Comparison of ENCODE assay signal across 12 mouse cellular contexts in the genomic region with DNA sequence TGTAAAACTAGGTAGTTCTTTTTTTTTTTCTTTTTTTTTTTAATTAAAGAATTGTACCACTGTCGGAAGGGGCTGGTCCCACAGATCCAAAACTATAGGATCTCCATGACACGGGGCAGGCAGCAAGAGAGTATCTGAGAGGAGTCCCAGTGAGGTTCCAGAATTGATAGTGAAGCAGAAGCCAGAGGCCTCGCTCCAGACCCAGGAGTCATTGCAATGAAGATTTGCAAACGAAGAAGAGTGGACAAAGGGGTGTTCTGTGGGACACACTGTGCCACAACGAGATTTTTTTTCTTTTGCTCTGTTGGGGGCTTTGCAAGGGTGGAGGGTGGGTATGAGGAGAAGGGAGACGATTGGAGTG. TPM values are rescaled to one million over a fixed set of nuclear protein-coding genes. Genes with fewer than 3 reads are reported as not detected.
DNase-seq lines count a peak whose midpoint lies in the region; ATAC-seq and TF ChIP-seq lines count a peak whose summit lies in the region.
"Had no signal": no experiment of that assay in that cellular context is flagged by ENCODE, and none has a peak within 500 bp of the region (broad histone marks: within the 10 kb centered on the region; RNA-seq: fewer than 3 reads in every experiment).

No protein-coding gene starts in this region.

- no peak for TF ChIP-seq CTCF in liver, postnatal 0 days (IDR thresholded peaks at IDR 0.05; ENCODE audit: low read depth)

- no peak overlapping the region for H3K9ac ChIP-seq in heart, embryonic 12.5 days
- no peak overlapping the region for H3K9ac ChIP-seq in midbrain, embryonic 11.5 days (ENCODE audit: low read length)
- H3K9ac ChIP-seq in midbrain, embryonic 15.5 days = no peak overlapping the region
- H3K9ac ChIP-seq in liver, postnatal 0 days (replicated peaks) = peak overlapping the region; percentile 35; the same call in 1 of the 2 replicates
- H3K9ac ChIP-seq: embryonic facial prominence, embryonic 13.5 days; hindbrain, embryonic 13.5 days; limb, embryonic 13.5 days had no signal

- H3K4me3 ChIP-seq in heart, embryonic 12.5 days = no peak overlapping the region
- no peak overlapping the region for H3K4me3 ChIP-seq in midbrain, embryonic 11.5 days (ENCODE audit: low read depth, low read length)
- no peak overlapping the region for H3K4me3 ChIP-seq in midbrain, embryonic 15.5 days
- no peak overlapping the region for H3K4me3 ChIP-seq in liver, postnatal 0 days (ENCODE audit: low read depth, low read length)
- H3K4me3 ChIP-seq: embryonic facial prominence, embryonic 13.5 days; hindbrain, embryonic 13.5 days; limb, embryonic 13.5 days had no signal

- 32% methylated on average over 6 of the region's 6 CpGs for WGBS in heart, embryonic 12.5 days
- WGBS in midbrain, embryonic 11.5 days = 73% methylated on average over 6 of the region's 6 CpGs
- 58% methylated on average over 6 of the region's 6 CpGs for WGBS in midbrain, embryonic 15.5 days
- WGBS in liver, postnatal 0 days (ENCODE audit: insufficient replicate concordance) = 41% methylated on average over 6 of the region's 6 CpGs

- H3K4me2 ChIP-seq in heart, embryonic 12.5 days = peak overlapping the region; percentile 38; the same call in 1 of the 2 replicates
- no peak overlapping the region for H3K4me2 ChIP-seq in midbrain, embryonic 11.5 days
- no peak overlapping the region for H3K4me2 ChIP-seq in midbrain, embryonic 15.5 days
- H3K4me2 ChIP-seq in liver, postnatal 0 days (ENCODE audit: low read depth, low read length) = peak overlapping the region; percentile 11
- H3K4me2 ChIP-seq: embryonic facial prominence, embryonic 13.5 days; hindbrain, embryonic 13.5 days; limb, embryonic 13.5 days had no signal

- peak overlapping the region; percentile 78 for H3K27ac ChIP-seq in heart, embryonic 12.5 days (ENCODE audit: poor library complexity, severe bottlenecking)
- no peak overlapping the region for H3K27ac ChIP-seq in midbrain, embryonic 11.5 days (ENCODE audit: low read depth, low read length)
- no peak overlapping the region for H3K27ac ChIP-seq in midbrain, embryonic 15.5 days
- H3K27ac ChIP-seq in liver, postnatal 0 days (ENCODE audit: low read depth) = peak overlapping the region; percentile 83
- H3K27ac ChIP-seq: embryonic facial prominence, embryonic 13.5 days; hindbrain, embryonic 13.5 days; limb, embryonic 13.5 days; macrophage had no signal

- no peak for ATAC-seq in heart, embryonic 12.5 days (ENCODE audit: insufficient number of reproducible peaks, low FRiP score)
- ATAC-seq in midbrain, embryonic 11.5 days (ENCODE audit: low FRiP score) = no peak
- ATAC-seq in midbrain, embryonic 15.5 days (replicated peaks) = no peak
- peak; percentile 35 for ATAC-seq in erythroid progenitor cell, adult 5-6 weeks (replicated peaks; ENCODE audit: low FRiP score, poor library complexity, severe bottlenecking)
- peak; percentile 35 for ATAC-seq in liver, postnatal 0 days

- H3K36me3 ChIP-seq in heart, embryonic 12.5 days = no peaks in the 10 kb centered on the region
- H3K36me3 ChIP-seq in midbrain, embryonic 11.5 days (ENCODE audit: control insufficient read depth, insufficient read depth, low read length) = no peaks in the 10 kb centered on the region
- H3K36me3 ChIP-seq in midbrain, embryonic 15.5 days (replicated peaks) = no peaks in the 10 kb centered on the region
- H3K36me3 ChIP-seq in liver, postnatal 0 days (replicated peaks; ENCODE audit: insufficient read depth, low read length) = no peaks in the 10 kb centered on the region
- H3K36me3 ChIP-seq: embryonic facial prominence, embryonic 13.5 days; G1E; hindbrain, embryonic 13.5 days; limb, embryonic 13.5 days had no signal

- peaks cover 61% of the 10 kb centered on the region for H3K4me1 ChIP-seq in heart, embryonic 12.5 days (replicated peaks)
- H3K4me1 ChIP-seq in midbrain, embryonic 11.5 days (ENCODE audit: control insufficient read depth, insufficient read depth, low read length) = peaks cover 2% of the 10 kb centered on the region; the same call in 1 of the 2 replicates
- peaks cover 13% of the 10 kb centered on the region for H3K4me1 ChIP-seq in midbrain, embryonic 15.5 days
- H3K4me1 ChIP-seq in liver, postnatal 0 days (ENCODE audit: insufficient read depth) = peaks cover 25% of the 10 kb centered on the region

- TF ChIP-seq EP300 in liver, postnatal 0 days (IDR thresholded peaks at IDR 0.05; ENCODE audit: low read depth) = no peak; the same call in 1 of the 2 replicates

- no peaks in the 10 kb centered on the region for H3K9me3 ChIP-seq in heart, embryonic 12.5 days (replicated peaks)
- no peaks in the 10 kb centered on the region for H3K9me3 ChIP-seq in midbrain, embryonic 11.5 days (ENCODE audit: control insufficient read depth, low read length)
- H3K9me3 ChIP-seq in midbrain, embryonic 15.5 days = no peaks in the 10 kb centered on the region
- H3K9me3 ChIP-seq in liver, postnatal 0 days (ENCODE audit: low read length) = no peaks in the 10 kb centered on the region
- H3K9me3 ChIP-seq: embryonic facial prominence, embryonic 13.5 days; hindbrain, embryonic 13.5 days; limb, embryonic 13.5 days had no signal

- DNase-seq in heart, postnatal 4 days = no peak
- DNase-seq in midbrain, embryonic 11.5 days (ENCODE audit: low spot score, missing footprints) = peak; percentile 69
- no peak for DNase-seq in liver, postnatal 0 days
- DNase-seq in cerebellum, postnatal 4 days (ENCODE audit: low spot score in 2 of 2) = no peak

- no peaks in the 10 kb centered on the region for H3K27me3 ChIP-seq in heart, embryonic 12.5 days (replicated peaks)
- H3K27me3 ChIP-seq in midbrain, embryonic 11.5 days (ENCODE audit: control insufficient read depth, insufficient read depth, low read length) = no peaks in the 10 kb centered on the region
- no peaks in the 10 kb centered on the region for H3K27me3 ChIP-seq in midbrain, embryonic 15.5 days (replicated peaks)
- H3K27me3 ChIP-seq in liver, postnatal 0 days (ENCODE audit: insufficient read depth, low read length) = no peaks in the 10 kb centered on the region
- H3K27me3 ChIP-seq: embryonic facial prominence, embryonic 13.5 days had no signal

RNA-seq across cellular contexts. Expression of a gene that starts 40.0 kb away (rescaled TPM):
- 0.56 and 1.3 TPM in 2 replicates for polyA plus RNA-seq in heart, embryonic 12.5 days (2016; fragmentation: Nextera tagmentation; extraction: Ambion mirVana)
- total RNA-seq in heart, postnatal 4 days (2021) = 1 to 10 TPM; 1.4 to 1.7 TPM
- polyA plus RNA-seq in midbrain, embryonic 11.5 days (2014; fragmentation: Nextera tagmentation; extraction: Ambion mirVana) = 1.9 and 2.5 TPM in 2 replicates
- 1.4 and 1.7 TPM in 2 replicates for polyA plus RNA-seq in midbrain, embryonic 15.5 days (2015; fragmentation: Nextera tagmentation; extraction: Ambion mirVana)
- not detected in 2 replicates for total RNA-seq in erythroid progenitor cell, adult 5-6 weeks (2015; ENCODE audit: low replicate concordance)
- total RNA-seq in erythroid progenitor cell, adult 5-6 weeks (2017; ENCODE audit: low replicate concordance) = not detected in 2 replicates
- polyA plus RNA-seq in liver, postnatal 0 days (2015; fragmentation: Nextera tagmentation; extraction: Ambion mirVana) = 1.9 and 2.5 TPM in 2 replicates
- polyA plus RNA-seq: G1E, macrophage had no signal

Comparison
In these comparisons a context has a peak if more than half of its experiments do, and no peak if none do; other contexts are left out.
1. ATAC-seq: peak in erythroid progenitor cell, adult 5-6 weeks (single experiment) and liver, postnatal 0 days (single experiment); none in heart, embryonic 12.5 days (single experiment), midbrain, embryonic 11.5 days (single experiment) and midbrain, embryonic 15.5 days (single experiment).
2. H3K27ac ChIP-seq: peak in heart, embryonic 12.5 days (single experiment) and liver, postnatal 0 days (single experiment); none in midbrain, embryonic 11.5 days (single experiment) and midbrain, embryonic 15.5 days (single experiment).
3. H3K4me2 ChIP-seq: peak in heart, embryonic 12.5 days (single experiment) and liver, postnatal 0 days (single experiment); none in midbrain, embryonic 11.5 days (single experiment) and midbrain, embryonic 15.5 days (single experiment).